Mouse (Mus musculus) intestine, embryonic 15.5 days (tissue): ENCODE results near the gene Dusp5. TPM values are rescaled to one million over a fixed set of nuclear protein-coding genes. Genes with fewer than 3 reads are reported as not detected.
"Not testable (repeated sequence)": the region's sequence is repeated elsewhere in the genome, so short reads cannot be mapped to it uniquely, and the experiment has no call there.

Experiments
- ATAC-seq: fragments of 200-750 bp; cut with Nextera tagmentation; 2 replicates; pipeline ENCODE4 v1.8.0; 2017; ENCODE audit warnings: moderate TSS enrichment, moderate library complexity
- H3K27ac ChIP-seq: fragments of 300-500 bp; sonication (generic); 2 replicates; pipeline ENCODE4 v1.5.1; 2015; ENCODE audit warnings: mild to moderate bottlenecking, inconsistent platforms
- H3K27me3 ChIP-seq: fragments of 300-500 bp; sonication (generic); replicated peaks from 2 replicates; pipeline ENCODE4 v1.6.1; 2015; ENCODE audit warnings: inconsistent platforms
- H3K36me3 ChIP-seq: fragments of 300-500 bp; sonication (generic); 2 replicates; pipeline ENCODE4 v1.6.1; 2015; ENCODE audit warnings: inconsistent platforms
- H3K4me1 ChIP-seq: fragments of 300-500 bp; sonication (generic); replicated peaks from 2 replicates; pipeline ENCODE4 v1.6.1; 2015; ENCODE audit warnings: inconsistent platforms
- H3K4me2 ChIP-seq: fragments of 300-500 bp; sonication (generic); replicated peaks from 2 replicates; pipeline ENCODE4 v1.6.1; 2015; ENCODE audit warnings: mild to moderate bottlenecking, inconsistent platforms
- H3K4me3 ChIP-seq: fragments of 300-500 bp; sonication (generic); replicated peaks from 2 replicates; pipeline ENCODE4 v1.5.1; 2015; ENCODE audit warnings: inconsistent platforms
- H3K9ac ChIP-seq: fragments of 300-500 bp; sonication (generic); 2 replicates; pipeline ENCODE4 v1.6.1; 2015; ENCODE audit warnings: inconsistent platforms
- H3K9me3 ChIP-seq: fragments of 300-500 bp; sonication (generic); 2 replicates; pipeline ENCODE4 v1.6.1; 2016; ENCODE audit warnings: inconsistent platforms
- WGBS: fragments of 180-500 bp; shearing (Covaris S2); methylation state at CpG from one replicate; pipeline ENCODE4 v1.1.7; 2015; 5-methylcytosine and 5-hydroxymethylcytosine counted together
- polyA plus RNA-seq: library from polyadenylated mRNA; unstranded; fragments of >200 nt; fragmentation: Nextera tagmentation; extraction: Ambion mirVana; gene quantifications from 2 replicates; pipeline ENCODE4 v1.2.1, GENCODE M21; 2015

Dusp5 gene
- polyA plus RNA-seq, 1 experiment from 2014 or later: 9.0 TPM

DNA sequence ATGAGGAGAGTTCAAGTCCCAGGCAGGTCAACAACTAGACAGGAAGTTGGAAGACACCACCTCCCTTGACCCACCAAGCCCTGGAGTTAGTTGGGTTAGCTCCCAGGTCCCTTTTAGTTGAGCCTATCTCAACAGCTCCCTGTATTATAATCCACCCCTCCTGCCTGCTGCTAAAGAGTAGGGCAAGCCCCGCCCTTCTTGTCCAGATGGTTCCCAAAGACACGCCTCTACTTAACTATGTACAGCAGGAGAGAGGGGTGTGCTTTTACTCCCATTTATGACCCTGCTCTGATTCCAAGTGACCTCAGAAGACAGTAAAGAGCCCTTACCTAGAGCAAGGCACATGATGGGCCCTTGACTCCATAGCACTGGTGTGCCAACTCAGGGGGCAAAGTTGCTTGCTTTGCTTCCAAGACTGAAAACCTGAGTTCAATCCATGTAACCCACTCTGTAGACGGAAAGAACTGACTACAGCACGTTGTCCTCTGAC lies 29.4 kb upstream of the Dusp5 start:
- 75% methylated on average over 4 of the region's 4 CpGs for WGBS
- peak; percentile 80 for ATAC-seq
- no peak overlapping the region for H3K4me2 ChIP-seq
- H3K9me3 ChIP-seq: no peaks in the 10 kb centered on the region
- no peak overlapping the region for H3K9ac ChIP-seq
- peak overlapping the region; percentile 79 for H3K27ac ChIP-seq
- H3K36me3 ChIP-seq: no peaks in the 10 kb centered on the region
- 0 out of 2 replicates have a peak, but pooled peaks cover 6% of the 10 kb centered on the region for H3K4me1 ChIP-seq
- no peaks in the 10 kb centered on the region for H3K27me3 ChIP-seq
- no peak overlapping the region for H3K4me3 ChIP-seq

DNA sequence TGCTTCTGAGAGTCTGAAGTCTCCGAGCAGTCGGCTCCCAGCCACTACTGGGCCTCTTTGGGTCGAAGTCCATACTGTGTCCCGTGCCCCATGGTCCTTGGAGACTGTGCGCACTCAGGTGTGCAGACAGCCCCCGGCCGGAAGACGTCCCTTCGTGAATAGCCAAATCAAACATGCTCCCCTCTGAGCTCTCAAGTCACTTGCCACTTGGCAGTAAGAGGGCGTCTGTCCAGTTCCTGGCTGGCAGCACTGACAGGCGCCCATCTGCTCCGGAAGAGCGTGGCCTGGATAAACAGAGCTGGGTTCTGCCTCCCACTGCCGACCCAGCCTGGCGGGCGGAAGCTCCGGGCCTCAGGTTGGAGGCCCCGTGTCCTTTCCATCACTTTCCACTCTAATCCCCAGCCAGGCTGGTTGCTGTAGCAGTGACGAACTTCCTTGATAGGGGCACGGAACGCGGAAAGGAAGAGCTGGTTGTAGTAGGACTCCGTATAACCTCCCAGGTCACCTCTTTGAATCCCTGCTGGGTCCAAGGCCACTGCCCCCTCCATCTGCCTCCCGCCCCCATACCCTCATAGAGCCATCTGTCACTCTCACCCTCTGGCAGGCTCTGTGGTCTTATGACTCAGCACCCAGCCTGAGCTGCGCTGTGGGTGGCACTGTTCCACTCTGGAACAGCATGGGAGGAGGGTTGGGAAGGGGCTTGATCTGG lies 28.5 kb upstream of the Dusp5 start:
- H3K9me3 ChIP-seq: no peaks in the 10 kb centered on the region
- H3K4me2 ChIP-seq: peak overlapping the region; percentile 30
- H3K9ac ChIP-seq: no peak overlapping the region
- H3K36me3 ChIP-seq: no peaks in the 10 kb centered on the region
- no peaks in the 10 kb centered on the region for H3K27me3 ChIP-seq
- peak overlapping the region; percentile 79 for H3K27ac ChIP-seq
- ATAC-seq: peak; percentile 95
- WGBS: 54% methylated on average over 25 of the region's 25 CpGs
- H3K4me3 ChIP-seq: no peak overlapping the region
- 0 out of 2 replicates have a peak, but pooled peaks cover 6% of the 10 kb centered on the region for H3K4me1 ChIP-seq

DNA sequence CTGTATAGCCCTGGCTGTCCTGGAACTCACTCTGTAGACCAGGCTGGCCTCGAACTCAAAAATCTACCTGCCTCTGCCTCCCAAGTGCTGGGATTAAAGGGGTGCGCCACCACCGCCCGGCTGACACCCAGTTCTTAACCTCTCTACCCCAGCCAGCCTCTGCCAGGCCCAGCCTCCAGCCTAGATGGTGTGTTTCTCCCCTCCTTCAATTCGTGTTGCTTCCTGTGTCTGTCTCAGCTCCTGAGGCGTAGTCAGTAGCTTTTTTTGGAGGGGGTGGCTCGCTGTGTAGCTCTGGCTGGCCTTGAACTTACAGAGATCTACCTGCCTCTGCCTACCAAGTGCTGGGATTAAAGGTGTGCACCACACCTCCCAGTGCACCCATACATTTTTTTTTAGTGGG lies 27.7 kb upstream of the Dusp5 start:
- H3K9me3 ChIP-seq, H3K4me2 ChIP-seq: not testable (repeated sequence)

DNA sequence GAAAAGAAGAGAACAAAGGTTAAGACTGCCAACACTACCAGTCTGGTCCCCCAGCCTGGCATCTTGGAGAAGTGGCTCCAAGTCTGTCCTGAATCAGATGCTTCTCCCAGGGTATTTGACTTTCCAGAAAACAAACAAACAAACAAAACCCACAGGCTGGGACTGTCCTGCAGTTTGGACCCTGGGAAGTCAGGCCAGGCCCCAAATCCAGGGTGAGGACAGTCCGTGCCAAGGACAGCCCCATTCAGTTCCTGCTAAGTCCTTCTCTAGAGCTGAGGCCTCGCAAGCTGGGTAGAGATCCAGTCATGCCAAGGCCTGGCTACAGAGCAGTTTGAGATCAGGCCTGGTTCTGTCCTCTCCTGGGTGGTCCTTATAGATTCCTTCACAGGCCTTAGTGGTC lies 27.1 kb upstream of the Dusp5 start:
- H3K27ac ChIP-seq: no peak overlapping the region
- H3K9me3 ChIP-seq: no peaks in the 10 kb centered on the region
- 98% methylated on average over 2 of the region's 2 CpGs for whole genome bisulfite sequencing
- no peak overlapping the region for H3K4me2 ChIP-seq
- no peak overlapping the region for H3K9ac ChIP-seq
- H3K27me3 ChIP-seq: no peaks in the 10 kb centered on the region
- H3K4me1 ChIP-seq: 0 out of 2 replicates have a peak, but pooled peaks cover 6% of the 10 kb centered on the region
- no peak for ATAC-seq
- H3K4me3 ChIP-seq: no peak overlapping the region
- no peaks in the 10 kb centered on the region for H3K36me3 ChIP-seq

More for the DNA sequence above, 27.7 kb upstream of the Dusp5 start:
- H3K27ac ChIP-seq, H3K4me3 ChIP-seq, H3K27me3 ChIP-seq, ATAC-seq, H3K4me1 ChIP-seq, H3K36me3 ChIP-seq, H3K9ac ChIP-seq: not testable (repeated sequence)
- 92% methylated on average over 7 of the region's 7 CpGs for WGBS

DNA sequence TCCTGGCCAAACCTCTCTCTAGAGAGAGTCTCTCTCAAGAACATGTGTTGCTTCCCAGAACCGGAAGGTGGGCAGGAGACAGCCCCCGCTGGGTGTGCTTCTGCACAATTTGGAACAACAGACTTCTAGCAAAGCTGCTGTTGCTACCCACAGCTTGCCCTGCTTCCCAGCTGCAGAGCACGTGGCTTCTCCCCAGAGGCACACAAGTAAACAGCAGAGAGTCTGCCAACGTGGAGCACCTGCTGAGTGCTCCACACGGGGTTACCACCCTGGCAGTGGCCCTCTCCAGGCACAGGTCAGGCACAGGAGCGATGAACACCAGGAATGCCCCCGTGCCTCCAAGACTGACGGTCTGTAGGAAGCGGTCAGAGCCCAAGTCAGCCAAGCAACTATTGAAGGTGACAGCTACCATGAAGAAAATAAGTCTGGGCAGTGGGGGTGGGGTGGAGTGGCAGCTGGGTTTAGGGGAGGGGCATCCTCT lies 26.0 kb upstream of the Dusp5 start:
- 0 out of 2 replicates have a peak, but pooled peaks cover 2% of the 10 kb centered on the region for H3K27me3 ChIP-seq
- H3K36me3 ChIP-seq: no peaks in the 10 kb centered on the region
- no peak overlapping the region for H3K4me2 ChIP-seq
- no peak overlapping the region for H3K4me3 ChIP-seq
- no peaks in the 10 kb centered on the region for H3K9me3 ChIP-seq
- no peak overlapping the region for H3K27ac ChIP-seq
- no peak for ATAC-seq
- 53% methylated on average over 9 of the region's 9 CpGs for WGBS
- H3K9ac ChIP-seq: no peak overlapping the region
- H3K4me1 ChIP-seq: peaks cover 6% of the 10 kb centered on the region; the same call in 1 of the 2 replicates

DNA sequence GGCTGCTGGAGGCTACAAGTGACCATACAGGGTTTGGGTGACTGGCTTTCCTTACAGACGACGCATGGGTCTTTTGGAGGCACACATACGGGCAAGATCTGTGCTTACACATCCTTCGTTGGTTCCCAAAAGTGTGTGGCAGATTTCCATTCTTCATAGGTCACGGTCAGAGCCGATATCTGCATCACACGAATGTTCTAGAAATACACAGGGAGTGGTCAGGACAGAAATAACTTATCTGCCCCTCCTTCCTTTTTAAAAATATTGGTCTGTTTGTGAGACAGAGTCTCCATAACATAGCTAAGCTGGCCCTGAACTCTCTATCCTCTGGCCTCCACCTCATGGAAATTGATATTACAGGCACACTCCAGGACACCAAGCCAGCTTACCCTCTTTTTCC lies 24.7 kb upstream of the Dusp5 start:
- H3K36me3 ChIP-seq: no peaks in the 10 kb centered on the region
- no peak overlapping the region for H3K9ac ChIP-seq
- H3K4me2 ChIP-seq: no peak overlapping the region
- H3K27me3 ChIP-seq: 0 out of 2 replicates have a peak, but pooled peaks cover 2% of the 10 kb centered on the region
- 86% methylated on average over 7 of the region's 7 CpGs for WGBS
- H3K27ac ChIP-seq: no peak overlapping the region
- peaks cover 6% of the 10 kb centered on the region; the same call in 1 of the 2 replicates for H3K4me1 ChIP-seq
- no peak for ATAC-seq
- no peak overlapping the region for H3K4me3 ChIP-seq
- no peaks in the 10 kb centered on the region for H3K9me3 ChIP-seq

DNA sequence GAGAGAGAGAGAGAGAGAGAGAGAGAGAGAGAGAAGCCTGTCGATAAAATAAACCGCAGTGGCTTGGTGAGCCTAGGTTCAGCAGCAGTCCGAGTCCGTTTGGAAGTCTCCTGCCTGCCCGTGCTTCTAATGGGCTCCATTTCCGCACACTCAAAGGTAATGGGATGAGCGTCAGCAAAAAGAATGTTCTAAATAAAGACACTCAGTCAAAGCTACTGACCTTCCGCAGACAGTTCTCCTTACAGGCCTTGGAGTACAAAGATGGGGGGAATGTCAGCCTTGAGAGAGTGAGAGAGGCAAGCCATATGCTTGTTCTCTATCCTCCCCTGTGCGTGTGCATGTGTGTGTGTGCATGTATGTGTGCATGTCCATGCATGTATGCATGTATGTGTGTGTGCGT lies 23.2 kb upstream of the Dusp5 start:
- no peak for ATAC-seq
- Histone ChIP-seq H3K36me3 (no peaks in the 10 kb centered on the region), H3K27me3 (0 out of 2 replicates have a peak, but pooled peaks cover 2% of the 10 kb centered on the region), H3K9ac (no peak overlapping the region), H3K9me3 (no peaks in the 10 kb centered on the region), H3K4me1 (peaks cover 1% of the 10 kb centered on the region; the same call in 1 of the 2 replicates), H3K27ac (no peak overlapping the region), H3K4me3 (no peak overlapping the region), H3K4me2 (no peak overlapping the region)
- 54% methylated on average over 10 of the region's 10 CpGs for WGBS

DNA sequence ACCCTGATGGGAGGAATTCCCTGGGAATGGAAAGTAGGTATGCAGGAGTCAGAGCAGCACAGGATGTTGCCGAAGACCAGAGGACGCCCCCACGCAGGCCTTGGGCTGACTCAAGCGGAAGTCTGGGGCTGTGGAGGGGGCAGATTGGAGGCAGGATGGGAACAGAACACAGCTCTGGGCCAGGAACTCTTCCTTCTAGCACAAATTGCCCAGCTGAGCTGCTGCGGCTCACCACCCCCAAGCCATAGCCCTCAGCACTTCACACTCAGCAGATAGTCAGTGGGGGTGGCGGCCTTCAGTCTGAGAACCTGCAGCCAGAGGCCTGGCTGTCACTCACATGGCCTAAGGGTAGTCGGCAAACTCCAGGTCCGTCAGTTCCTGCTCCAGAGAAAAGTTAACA lies 21.4 kb upstream of the Dusp5 start:
- Histone ChIP-seq H3K4me1 (peaks cover 4% of the 10 kb centered on the region), H3K36me3 (no peaks in the 10 kb centered on the region), H3K27me3 (peaks cover 2% of the 10 kb centered on the region; the same call in 1 of the 2 replicates), H3K27ac (no peak overlapping the region), H3K9ac (no peak overlapping the region), H3K4me2 (no peak overlapping the region), H3K4me3 (no peak overlapping the region), H3K9me3 (no peaks in the 10 kb centered on the region)
- ATAC-seq: no peak
- WGBS: 45% methylated on average over 8 of the region's 8 CpGs

DNA sequence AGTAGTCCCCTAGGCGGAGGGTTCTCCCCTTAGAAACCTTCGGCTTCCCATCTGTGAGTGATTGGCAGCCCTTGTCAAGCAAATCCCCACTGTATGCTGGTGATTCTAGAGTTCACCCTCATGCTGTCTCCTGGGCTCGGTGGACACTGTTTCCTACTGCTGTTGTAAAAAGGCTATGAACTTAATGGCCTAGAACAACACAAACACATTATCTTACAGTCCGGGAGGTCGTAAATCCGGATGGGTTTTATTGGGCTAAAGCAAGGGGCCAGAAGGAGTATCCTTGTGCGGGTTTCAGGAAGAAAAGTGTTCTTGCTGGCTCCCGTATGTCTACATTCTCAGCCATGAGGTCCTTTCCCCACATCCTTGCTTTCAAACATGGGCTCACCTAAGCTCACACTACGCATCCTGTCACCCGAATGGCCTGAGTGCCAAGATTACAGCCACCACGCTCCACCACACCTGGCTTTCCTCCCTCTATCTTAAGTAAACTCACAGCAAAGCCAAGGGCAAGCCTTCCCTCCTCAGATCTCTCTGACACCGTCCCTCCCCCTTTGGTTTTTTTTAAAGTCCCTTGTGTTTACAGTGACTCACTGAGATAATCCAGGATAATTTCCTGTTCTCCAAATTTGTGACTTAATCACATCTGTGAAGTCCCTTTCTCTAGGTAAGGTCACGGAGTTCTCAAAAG lies 17.5 kb upstream of the Dusp5 start:
- Histone ChIP-seq H3K36me3 (no peaks in the 10 kb centered on the region), H3K4me2 (no peak overlapping the region), H3K27ac (no peak overlapping the region), H3K4me1 (peaks cover 4% of the 10 kb centered on the region), H3K9ac (no peak overlapping the region), H3K4me3 (no peak overlapping the region), H3K9me3 (no peaks in the 10 kb centered on the region), H3K27me3 (peaks cover 2% of the 10 kb centered on the region; the same call in 1 of the 2 replicates)
- 25% methylated on average over 13 of the region's 13 CpGs for WGBS
- ATAC-seq: peak; percentile 89

DNA sequence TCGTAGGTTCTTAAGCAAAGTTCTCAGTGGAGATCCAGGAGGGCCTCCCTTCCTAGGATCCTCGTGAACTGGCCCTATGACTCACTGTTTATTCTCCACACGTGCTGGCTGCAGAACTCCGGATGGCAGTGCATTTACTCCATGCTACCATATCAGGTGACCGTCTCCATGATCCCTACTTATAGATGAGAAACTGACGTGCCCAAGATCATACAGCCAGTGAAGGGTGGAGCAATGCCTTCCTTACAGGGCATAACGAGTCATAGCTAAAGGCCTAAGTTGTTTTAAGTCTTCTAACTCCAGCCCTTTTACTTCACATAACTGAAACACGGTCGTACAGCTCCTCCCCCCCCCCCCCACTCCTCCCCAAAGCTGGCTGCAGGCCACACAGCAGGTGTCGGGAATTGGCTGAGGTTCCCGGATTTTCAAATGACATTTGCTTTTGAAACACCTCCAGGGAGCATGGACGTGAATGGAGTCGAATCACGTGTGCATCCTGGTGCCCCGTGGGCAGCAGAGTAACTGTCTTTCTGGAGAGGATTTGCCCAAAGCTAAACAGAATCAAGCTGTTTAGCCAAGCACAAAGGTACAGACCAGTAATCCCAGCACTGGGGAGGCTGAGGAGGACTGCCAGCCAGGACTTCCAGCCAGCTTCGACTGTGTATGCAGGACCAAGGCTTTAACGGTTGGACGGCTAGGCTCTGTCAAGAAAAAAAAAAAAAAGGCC lies 11.4 kb upstream of the Dusp5 start:
- no peak overlapping the region for H3K9ac ChIP-seq
- no peaks in the 10 kb centered on the region for H3K4me1 ChIP-seq
- no peak overlapping the region for H3K4me2 ChIP-seq
- peaks cover 4% of the 10 kb centered on the region; the same call in 1 of the 2 replicates for H3K27me3 ChIP-seq
- WGBS: 38% methylated on average over 18 of the region's 18 CpGs
- H3K36me3 ChIP-seq: no peaks in the 10 kb centered on the region
- peak; percentile 70 for ATAC-seq
- no peaks in the 10 kb centered on the region for H3K9me3 ChIP-seq
- no peak overlapping the region for H3K27ac ChIP-seq
- H3K4me3 ChIP-seq: no peak overlapping the region

DNA sequence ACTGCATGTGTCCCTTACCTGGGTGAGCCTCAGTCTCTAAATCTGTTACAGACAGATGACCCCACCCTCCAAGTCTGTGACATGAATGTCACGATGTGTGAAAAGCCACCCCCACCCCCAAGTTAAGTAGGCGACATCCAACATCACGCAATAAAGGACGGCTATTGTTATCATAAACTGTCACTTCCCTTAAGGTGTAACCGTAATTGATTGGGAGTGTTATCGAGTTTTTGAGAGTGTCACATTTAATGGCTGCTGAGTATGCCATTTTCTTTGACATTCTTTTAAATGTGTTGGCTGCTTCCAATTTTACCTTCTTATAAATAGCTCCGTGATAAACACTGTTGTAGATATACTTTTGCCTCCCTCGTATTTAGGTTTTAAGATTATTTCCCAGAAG lies 9.4 kb upstream of the Dusp5 start:
- H3K9me3 ChIP-seq: no peaks in the 10 kb centered on the region
- H3K4me3 ChIP-seq: no peak overlapping the region
- 72% methylated on average over 8 of the region's 8 CpGs for WGBS
- no peaks in the 10 kb centered on the region for H3K4me1 ChIP-seq
- H3K9ac ChIP-seq: no peak overlapping the region
- 0 out of 2 replicates have a peak, but pooled peaks cover 4% of the 10 kb centered on the region for H3K27me3 ChIP-seq
- ATAC-seq: no peak
- H3K4me2 ChIP-seq: no peak overlapping the region
- no peak overlapping the region for H3K27ac ChIP-seq
- H3K36me3 ChIP-seq: no peaks in the 10 kb centered on the region

DNA sequence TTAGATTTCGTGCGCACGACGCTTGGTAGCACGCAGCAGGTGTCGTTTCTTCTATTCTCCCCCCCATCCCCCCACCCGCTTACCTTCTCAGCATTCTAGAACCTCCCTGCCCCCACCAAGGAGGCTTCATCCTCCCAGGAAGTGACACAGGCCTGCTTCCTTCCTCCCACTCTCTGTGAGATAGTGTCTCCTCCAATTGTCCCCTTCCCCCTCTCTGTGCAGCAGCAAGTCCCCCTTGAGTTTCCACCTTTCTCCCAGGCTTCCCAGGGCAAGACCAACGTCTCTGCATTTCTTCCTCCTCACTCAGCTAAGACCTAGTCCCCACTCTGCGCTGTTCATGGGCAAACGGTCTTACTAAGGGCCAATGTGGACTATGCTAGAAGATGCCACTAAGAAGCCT lies 8.9 kb upstream of the Dusp5 start:
- H3K27ac ChIP-seq: no peak overlapping the region
- 78% methylated on average over 10 of the region's 10 CpGs for WGBS
- H3K36me3 ChIP-seq: no peaks in the 10 kb centered on the region
- H3K4me1 ChIP-seq: no peaks in the 10 kb centered on the region
- no peak overlapping the region for H3K4me2 ChIP-seq
- H3K27me3 ChIP-seq: 0 out of 2 replicates have a peak, but pooled peaks cover 4% of the 10 kb centered on the region
- H3K9me3 ChIP-seq: no peaks in the 10 kb centered on the region
- H3K9ac ChIP-seq: no peak overlapping the region
- no peak for ATAC-seq
- H3K4me3 ChIP-seq: no peak overlapping the region
